Mouse (Mus musculus) cerebellum, postnatal 25 days (tissue): ENCODE measurements at regions not wholly inside any gene's neighbourhood (a gene's known extent, or its start where the extent isn't known, plus 50 kb on each side); places are given as distances from the start of the nearest gene placed in this dataset.

Experiments used
- DNase-seq, 2 experiments: peaks; one replicate each; pipeline ENCODE4 v3.0.0; 2021; ENCODE audit warnings: mixed read lengths in 2 of 2

DNA sequence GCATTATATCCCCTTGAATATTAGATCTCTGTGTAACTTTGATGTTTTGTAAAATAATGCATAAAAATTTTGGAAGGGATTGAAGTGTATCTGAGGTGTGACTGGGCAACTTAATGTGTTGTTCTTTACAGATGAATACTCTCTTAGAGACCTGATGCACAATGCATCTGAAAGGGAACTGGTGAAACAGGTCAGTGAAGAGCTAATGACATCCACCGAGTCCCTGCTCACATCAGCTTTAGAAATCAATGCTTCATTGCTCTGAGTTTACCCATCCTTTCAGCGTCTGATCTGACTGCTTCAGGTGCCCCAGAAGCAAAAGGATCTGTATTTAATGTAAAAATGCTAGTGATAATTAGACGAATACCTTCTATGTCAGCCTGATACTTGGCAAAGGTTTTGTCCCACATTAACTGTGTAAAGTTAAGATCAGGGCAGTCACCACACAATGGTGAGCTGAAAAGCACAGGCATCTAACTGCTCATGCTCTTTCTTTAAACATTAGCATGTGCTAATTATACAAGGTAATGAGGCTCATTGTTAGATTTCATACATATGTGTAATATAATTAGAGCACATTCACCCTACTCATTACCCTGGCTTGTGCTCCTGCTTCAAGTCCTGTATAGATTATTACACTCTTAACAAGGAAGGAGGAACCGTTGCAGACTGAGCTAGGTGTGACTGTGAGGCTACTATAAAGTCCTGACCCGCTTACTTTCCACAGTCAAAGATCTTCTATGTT lies 204.6 kb upstream of the Tlr4 start:
- DNase-seq: no peak

DNA sequence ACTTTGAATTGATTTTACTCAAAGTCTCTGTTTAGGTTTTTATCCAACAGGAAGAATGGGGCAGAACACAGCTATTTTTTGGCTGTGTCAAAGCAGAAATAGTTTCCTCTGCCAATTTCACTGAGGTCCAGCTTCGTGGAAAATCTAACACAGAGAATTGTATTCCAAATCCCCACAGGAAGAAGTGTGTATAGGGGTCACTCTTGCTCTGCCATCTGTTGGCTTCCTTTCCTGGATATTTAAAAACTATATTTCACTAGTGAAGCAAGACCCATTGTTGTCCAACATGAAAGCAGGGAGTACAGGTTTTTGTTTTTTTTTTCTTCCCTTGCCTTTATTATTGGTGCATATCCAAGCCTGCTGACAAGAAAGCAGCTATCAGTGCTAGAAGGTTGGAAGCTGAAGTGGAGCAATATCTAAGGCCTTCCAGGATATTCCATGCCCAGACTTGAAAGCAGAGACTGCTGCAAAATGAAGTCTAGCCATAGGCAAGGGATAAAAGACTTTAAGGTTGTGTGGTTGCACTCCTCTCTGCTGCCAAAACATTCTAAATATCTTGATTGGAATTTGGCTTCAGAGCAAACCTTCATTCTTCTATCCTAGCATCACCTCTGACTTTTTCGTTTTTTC lies 208.5 kb upstream of the Tlr4 start:
- DNase-seq: peak; percentile 42 to 53

DNA sequence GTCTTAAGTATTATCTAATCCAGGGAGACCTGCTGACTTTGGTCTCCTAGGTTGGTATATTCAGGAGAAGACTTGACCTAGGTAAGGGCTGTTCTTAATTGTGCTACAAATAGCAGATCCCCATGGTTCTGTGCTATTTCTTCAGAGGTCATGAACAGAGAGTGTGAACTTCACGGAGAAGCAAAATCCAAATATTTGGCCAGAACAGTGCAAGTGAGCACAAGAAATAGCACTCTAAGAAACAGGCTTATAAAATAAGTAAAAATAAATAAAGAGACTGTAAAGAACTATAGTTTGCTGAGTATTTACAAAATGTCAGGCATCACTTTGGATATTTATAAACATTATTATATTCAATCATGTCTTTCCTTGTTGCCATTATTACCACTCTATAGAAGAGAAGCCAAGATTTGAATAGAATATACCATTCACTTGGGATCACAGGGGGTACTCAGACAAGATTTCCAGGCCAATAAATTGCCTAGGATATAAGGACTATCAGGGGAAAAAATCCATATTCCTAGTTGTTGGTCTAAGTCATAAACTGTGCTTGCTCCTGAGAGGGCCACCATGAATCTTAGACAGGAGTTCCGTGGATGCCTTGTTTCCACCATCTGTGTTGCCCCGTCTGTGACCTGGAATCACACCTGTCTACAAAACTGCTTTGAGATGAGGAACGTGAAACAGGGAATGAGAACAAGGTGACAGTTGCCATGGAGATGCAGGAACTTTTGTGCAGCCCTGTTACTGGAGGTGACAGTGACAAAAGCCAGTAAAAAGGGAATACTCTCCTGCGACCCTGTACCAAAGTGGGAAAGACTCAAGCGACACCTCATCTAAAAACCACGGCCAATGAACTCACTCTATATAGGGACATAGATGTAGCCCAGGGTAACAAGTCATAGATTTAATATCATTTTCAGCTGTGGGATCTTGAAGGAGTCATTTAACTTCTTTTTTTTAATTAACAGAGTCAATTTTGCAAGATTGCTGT lies 209.3 kb upstream of the Tlr4 start:
- DNase-seq: peak; percentile 36 to 39

DNA sequence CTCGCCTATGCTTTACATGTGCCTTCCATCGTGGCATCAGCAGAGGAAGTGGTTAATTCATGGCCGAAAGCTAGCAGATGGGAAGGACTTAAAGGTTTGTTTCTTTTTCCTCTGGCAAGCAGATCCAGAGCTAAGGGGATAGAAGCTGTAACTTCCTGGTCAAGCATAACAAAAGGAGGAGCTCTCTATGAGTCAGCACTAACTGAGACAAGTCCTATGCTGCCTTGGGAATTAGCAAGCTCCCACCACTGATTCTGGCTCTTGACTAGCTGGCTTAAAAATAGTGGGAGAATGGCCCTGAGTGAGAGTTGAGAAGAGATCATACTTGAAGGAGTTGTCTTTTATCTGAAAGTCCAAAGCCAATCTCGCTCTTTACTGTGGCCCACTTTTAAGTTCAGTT lies 210.3 kb upstream of the Tlr4 start:
- DNase-seq: no peak

DNA sequence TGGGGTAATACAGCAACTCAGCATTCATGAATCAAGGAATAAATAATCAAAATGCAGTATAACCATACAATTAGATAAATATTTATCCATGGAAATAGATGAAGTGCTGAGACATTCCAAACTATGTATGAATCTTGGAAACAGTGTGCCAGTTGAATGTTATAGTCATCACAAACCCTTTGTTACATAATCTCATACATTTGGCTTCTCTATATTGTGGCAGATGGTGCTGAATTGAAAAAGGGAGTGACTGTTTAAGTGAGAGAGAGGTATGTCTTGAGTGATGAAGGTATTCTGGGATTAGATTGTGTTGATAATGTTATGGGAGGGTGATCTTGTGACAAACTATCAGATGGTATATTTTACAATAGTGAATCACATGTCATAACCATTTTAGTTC lies 200.4 kb upstream of the Astn2 start:
- no peak for DNase-seq

DNA sequence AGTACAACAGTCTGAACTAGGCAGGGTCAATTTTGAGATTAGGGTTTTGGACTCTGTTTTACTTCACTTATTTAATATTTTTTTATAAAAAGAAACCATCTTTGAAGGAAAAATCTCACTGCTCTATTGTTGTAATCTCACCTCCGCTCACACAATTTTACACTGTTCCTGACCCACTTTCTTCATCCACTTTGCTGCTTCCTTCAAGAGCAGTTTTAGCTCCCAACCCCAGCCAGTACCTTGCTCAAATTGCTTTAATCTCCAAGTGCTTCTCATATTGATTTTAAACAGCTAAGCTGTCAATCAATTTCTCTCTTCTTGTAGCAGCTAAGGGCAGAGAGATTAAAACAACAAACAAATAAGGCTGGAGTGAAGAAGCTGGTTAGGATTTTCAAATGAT lies 194.3 kb upstream of the Astn2 start:
- DNase-seq: no peak

DNA sequence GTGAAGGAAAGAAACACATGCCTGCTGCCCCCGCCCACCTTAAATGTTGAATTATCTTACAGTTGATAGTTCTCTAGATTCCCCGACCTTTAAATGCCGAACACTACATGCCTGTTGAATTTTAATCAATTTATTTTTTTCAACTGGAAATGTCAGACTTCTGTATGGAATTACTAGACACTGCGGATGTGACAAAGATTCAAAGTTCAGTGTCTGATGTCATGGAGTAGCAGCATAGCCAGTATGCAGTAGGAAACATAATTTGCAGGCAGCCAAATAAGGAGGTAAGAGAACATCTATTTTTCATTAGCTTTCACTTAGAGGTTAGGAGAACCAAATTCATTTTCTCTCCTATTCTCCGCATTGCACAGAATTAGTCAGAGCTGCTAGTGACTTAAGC lies 182.2 kb upstream of the Astn2 start:
- no peak for DNase-seq

DNA sequence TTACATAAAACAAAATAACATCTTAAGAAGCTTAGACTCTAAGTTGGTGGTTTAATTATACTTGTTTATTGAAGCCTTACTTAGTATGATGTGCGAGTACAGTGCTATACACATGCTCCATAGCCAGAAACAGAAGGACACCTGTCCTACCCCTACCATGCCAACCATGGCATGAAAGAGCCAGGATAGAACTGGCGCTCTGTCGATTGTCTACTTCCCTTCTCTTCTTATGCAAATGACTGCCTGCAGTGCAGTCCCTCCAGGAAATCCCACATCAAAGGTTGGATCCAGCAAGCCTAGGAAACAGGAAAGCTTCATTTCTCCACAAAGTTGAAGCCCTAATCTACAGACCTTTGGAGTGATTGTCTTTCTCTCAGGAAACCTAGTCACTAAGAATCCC lies 181.8 kb upstream of the Astn2 start:
- DNase-seq: peak in 1 of 2 experiments; percentile 9

DNA sequence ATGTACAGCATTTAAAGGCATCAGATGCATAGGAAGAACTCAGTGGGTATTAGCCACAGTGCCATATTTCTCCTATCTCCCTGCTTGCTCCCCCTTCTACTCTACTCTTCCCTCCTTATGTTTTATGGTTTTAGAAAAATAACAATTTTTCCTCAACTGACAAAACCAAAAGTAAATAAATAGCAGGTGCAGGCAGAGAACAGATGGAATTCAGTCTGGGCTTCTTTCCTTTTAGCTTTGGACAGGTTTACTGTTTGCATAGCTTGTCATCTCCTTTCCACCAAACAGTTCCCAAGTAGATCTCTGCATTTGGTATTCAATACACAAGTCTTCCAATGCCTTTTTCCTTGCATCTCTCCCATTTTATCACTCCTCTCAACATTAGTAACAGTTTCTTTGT lies 152.5 kb upstream of the Astn2 start:
- DNase-seq: no peak

DNA sequence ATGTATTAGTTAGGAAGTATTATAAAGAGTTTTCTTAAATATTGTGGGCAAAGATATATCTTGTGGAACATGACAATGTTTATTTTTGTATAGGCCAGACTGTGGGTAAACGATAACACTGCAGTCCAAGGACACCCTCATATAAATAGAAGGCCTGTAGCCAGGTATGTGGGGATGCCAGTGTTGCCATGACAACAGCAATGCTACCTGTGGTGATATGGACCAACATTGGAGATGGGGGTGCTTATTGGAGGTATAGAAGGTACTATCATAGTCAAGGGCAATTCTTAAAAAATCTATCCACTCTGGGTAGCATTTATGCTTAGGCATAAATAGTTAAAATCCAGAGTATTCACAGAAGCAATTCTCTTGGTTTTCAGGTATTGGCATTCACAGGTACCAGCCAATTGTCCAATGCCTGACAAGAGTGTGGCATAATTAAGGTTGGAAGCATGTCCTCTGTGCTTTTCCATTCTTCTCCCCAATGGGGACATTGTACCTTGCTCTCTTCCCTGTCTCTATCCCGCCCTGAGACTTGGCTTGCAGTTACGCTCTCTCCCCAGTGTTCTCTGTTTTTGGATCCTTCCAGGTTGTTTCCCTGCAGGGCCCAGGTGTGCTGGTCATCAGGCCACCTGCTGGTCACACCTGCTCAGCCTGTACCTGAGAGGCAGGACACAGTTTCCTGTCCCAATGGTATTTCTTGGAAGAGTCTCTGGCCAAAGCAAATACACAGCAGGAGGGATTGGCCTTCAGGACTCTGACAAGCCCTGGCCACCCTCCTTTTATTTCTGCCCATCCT lies 146.1 kb upstream of the Astn2 start:
- peak; percentile 94 to 95 for DNase-seq

DNA sequence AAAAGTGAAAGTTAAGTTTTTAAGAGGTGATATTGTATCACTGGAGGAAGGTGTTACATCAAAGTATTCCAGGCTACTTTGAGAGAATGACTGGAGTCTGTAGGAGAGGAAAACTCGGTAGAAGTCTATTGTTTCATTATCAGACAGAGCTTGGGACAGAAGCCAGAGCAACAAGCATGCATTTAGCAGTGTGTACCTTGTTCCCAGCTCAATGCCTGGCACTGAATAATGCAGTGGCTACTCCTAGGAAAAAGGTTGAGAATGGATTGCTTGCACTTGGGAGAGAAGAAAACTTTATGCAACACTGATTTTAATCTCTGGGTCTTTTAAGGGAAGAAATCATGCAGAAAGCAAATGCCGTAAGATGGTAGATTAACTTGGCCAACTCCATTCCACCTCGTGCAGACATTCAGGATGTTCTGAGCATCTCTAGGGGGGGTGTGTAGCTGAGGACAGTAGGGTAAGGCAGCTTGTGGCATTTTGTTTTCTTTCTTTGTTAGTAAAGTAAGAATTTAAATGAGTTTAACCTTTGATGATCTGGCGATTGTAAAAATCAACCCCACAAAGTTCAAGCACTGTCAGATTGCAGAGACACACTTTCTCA lies 138.5 kb upstream of the Astn2 start:
- no peak for DNase-seq

DNA sequence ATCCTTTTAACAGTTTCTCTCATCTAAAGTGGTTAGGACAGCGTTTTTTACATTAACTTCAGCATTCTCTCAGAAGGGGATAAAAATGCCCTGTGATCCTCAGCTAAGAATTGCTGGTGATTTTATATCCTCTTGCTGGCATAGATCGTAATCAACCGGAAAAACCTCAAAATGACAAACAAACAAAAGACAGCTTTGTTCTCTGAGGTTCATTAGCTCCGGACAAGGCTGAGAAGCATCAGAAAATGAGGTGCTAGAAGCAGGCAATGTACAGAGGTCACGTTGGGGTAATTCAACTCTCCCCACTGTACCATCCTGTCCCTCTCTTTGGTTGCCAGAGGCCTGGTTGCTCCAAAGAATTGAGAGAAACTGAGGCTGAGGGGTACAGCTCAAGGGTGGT lies 120.0 kb upstream of the Astn2 start:
- DNase-seq: peak in 1 of 2 experiments; percentile 15

DNA sequence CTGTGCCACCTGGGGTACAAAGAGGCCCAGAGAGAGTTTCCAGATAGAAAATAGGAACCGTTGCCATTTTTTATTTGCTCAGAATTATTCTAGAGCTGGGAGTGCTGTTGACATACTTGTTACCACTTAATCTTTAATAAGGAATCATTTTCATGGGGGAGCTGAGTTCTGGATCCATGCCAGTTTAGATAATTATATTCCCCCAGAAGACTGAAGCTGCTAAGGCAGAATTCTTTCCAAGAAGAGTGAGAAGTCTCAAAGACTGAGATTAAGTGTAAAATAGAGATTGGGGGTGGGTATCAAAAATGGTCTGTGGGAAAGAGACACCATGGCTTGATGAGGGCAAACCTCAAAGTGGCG lies 119.5 kb upstream of the Astn2 start:
- DNase-seq: peak; percentile 19 to 27

DNA sequence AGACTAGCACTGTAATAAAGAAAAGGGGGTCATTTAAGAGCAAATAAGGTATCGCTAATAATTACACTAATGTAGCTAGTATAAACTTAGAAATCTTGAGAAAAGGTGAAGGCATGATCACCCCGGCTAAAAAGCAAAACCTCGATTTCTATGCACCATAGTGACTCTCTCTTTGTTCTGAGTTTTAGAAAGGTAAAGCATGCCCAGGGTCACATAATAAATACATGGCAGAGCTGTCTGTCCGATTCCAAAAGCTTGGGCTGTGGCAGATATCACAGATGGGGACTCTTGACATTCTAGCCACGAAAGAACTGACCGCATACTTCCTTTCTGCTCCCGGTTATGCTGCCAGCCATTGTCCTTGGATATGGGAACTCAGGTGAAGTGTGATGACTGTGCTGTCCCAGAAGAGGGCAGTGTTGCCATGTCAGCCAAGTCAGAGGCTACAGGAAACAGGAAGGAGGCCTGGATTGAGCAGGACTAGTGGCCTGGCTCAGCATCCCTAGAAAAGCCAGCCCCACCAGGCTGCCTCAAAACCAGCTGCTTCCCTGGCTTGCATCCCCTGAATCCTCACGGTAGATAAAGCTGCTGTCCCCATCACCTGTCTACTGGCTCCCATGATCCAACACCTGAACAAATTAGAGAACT lies 119.0 kb upstream of the Astn2 start:
- peak; percentile 92 to 94 for DNase-seq

DNA sequence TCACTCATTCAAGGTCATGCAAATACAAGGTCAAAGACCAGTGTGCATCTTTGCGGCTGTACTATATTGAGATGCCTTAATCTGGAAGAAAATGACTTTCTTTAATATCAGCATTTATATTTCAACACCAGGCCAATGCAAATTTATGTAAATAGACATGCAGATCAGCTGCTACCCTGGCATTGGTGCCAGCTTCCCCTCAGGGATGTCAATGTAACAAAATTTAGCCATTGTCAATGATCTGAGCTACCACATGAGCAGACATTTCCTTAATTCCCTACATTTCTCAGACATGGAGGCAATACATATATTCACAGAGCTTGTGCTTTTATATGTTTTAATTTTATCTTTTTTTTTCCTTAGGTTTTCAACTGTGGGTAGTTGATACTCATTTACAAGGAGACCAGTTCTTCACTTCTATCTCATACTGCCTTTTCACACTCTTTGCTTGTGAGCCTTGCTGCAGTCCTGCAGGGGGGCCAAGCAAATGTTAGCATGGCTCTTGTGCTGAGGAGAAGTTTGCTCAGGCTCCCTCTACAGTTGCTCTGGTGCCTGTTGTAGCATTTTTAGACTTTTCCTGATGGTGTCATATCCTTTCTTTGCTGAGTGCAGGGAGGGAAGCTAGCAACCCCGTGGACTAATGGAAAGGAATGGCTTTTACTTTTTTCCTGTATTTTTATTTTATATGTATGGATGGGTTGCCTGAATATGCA lies 117.8 kb upstream of the Astn2 start:
- peak; percentile 34 to 37 for DNase-seq

DNA sequence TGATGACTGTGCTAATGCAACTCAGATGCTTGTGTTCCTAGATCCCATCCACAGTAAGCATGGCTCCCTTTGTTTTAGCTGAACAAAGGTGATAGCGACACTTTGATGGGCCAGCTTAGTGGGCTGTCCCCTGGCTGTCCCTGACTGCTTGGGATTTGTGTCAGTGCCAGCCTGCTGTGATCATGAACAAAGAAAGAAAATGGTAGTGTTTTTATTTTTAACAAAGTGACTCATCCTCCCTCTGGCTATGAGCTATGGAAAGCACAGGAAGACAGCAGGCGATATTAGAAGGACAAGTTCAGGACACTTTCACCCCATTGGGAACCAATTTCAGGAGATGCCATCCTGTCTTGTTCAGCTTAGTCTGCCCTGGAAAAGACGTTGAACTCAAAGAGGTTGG lies 116.4 kb upstream of the Astn2 start:
- DNase-seq: peak; percentile 15 to 39

DNA sequence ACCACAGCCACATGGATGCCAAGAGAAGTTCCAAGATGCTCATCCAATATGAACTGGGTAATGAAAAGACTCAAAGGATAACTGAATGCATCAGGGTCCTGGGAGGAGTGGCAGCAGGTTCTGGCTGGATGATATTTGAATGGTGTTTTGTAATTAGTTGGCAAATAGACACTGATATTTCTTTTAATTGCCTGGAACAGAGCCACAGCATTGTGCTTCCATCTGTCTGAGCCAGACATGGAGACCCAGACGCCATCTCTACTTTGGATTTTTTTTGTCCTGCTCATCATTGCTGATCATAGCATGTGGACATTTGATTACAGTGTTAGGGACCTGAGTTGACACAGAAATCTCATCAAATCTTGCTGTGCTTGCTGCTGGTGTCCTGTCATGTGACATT lies 111.4 kb upstream of the Astn2 start:
- no peak for DNase-seq

DNA sequence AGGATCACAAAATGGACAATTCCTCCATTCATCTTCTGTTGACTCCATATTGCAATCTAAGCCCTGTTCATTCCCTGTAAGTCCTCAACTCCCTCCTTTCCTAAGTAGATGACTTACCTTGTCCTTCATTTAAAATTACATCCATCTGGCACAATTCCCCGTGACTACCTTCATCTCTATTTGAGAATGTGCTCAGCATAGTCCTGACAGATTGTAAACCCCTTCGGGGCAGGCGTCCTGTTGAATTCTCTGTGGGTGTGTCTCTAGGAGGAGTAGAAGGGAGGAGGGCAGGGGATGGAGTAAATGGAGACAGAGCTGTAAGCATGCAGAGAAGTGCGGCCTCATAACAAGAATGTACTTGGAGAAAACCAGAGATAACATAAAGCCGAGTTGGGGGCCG lies 79.1 kb upstream of the Astn2 start:
- DNase-seq: peak; percentile 55 to 63

DNA sequence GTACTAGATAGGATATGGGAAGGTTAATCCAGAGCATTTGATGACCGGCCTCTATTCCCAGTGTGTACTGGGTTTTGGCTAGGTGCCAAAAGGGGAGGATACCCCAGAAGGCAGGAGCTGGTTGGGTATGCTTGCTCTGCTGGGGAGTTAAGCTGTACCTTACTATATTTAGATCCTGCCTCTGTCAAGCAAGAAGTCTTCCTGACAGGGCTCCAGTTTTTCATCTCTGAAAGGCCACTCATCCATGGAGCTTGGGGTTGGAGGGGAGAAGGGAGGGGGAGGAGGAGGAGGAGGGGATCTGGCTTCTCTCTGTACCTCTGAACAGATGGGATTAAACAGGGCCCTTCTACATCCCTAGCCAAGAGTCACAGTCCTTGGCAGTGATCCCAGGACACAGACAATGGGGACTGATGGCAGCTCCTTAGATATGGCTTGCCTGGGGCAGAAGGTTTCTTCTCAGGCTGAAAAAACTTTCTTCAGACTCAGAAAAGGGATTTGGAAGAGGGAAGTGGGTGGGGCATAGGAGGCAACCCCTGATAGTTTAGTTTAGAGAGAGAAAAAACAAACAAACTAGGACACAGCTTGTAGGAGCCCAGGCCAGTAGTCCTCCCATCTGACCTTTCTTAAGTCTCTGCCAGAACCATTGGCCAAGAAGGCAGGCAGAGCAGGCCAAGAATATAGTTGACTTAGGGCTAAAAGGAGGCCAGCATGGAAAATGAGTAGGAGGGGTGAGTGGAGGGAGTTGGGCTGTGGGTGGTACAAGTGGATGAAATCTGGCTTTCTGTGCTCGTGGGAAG lies 78.3 kb upstream of the Astn2 start:
- DNase-seq: peak; percentile 91 to 95

DNA sequence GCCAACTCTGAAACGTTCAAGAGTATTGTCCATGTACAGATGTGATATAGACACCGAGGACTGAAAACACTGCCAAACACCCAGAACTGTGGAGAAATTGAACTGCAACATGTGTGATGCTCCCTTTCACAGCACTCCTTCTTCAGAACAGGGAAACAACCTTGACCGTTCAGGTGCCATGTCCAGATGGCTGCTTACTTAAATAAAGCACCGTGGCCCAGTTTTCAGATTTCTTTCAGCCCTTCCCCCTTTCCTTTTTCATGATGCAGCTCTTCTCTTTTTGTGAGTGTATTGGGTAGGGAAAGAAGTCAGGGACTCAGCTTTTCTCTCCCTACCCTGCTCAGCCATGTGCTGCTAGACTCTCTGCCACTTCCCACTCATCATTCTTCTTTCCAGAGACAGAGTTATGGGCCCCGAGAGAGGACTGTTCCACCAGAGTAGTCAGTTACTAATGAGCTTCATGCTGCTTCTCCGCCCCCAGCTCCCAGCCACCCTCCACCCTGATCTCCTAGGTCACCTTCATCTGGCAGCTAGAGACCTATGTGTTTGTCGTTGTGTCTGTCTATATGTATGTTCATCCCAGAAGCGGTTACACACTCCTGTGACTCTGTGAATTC lies 74.3 kb upstream of the Astn2 start:
- peak; percentile 17 to 21 for DNase-seq
